Mouse (Mus musculus) forebrain, embryonic 14.5 days (tissue): ENCODE measurements around the gene Defa21. TPM values are rescaled to one million over a fixed set of nuclear protein-coding genes. Genes with fewer than 3 reads are reported as not detected.
A peak's percentile ranks its signal among the peaks of the same experiment; 100 is the strongest.
"Not testable (repeated sequence)": the region's sequence is repeated elsewhere in the genome, so short reads cannot be mapped to it uniquely, and the experiment has no call there.

Experiments used
- ATAC-seq: fragments of 200-750 bp; cut with Nextera tagmentation; 2 replicates; pipeline ENCODE4 v1.8.0; 2017; ENCODE audit warnings: mild to moderate bottlenecking, moderate library complexity
- DNase-seq: peaks from one replicate; pipeline ENCODE4 v3.0.0-alpha.2; 2015; ENCODE audit warnings: low spot score
- H3K27ac ChIP-seq: fragments of 300-500 bp; sonication (generic); 2 replicates; pipeline ENCODE4 v1.5.1; 2014; ENCODE audit warnings: low read depth, mild to moderate bottlenecking, control low read depth, low read length, moderate library complexity
- H3K27me3 ChIP-seq: fragments of 300-500 bp; sonication (generic); replicated peaks from 2 replicates; pipeline ENCODE4 v1.6.1; 2014; ENCODE audit warnings: low read length, control low read depth, mixed read lengths; ENCODE audit not compliant: control insufficient read depth, insufficient read depth
- H3K36me3 ChIP-seq: fragments of 300-500 bp; sonication (generic); 2 replicates; pipeline ENCODE4 v1.6.1; 2014; ENCODE audit warnings: low read length, control low read depth; ENCODE audit not compliant: control insufficient read depth, insufficient read depth
- H3K4me1 ChIP-seq: fragments of 300-500 bp; sonication (generic); 2 replicates; pipeline ENCODE4 v1.6.1; 2014; ENCODE audit warnings: antibody characterized with exemption, low read length, control low read depth; ENCODE audit not compliant: control insufficient read depth, insufficient read depth
- H3K4me2 ChIP-seq: fragments of 300-500 bp; sonication (generic); 2 replicates; pipeline ENCODE4 v1.6.1; 2014; ENCODE audit warnings: mild to moderate bottlenecking, control low read depth, low read length
- H3K4me3 ChIP-seq: fragments of 300-500 bp; sonication (generic); 2 replicates; pipeline ENCODE4 v1.5.1; 2014; ENCODE audit warnings: low read depth, low read length, control low read depth
- H3K9ac ChIP-seq: fragments of 300-500 bp; sonication (generic); 2 replicates; pipeline ENCODE4 v1.6.1; 2014; ENCODE audit warnings: mild to moderate bottlenecking, low read length, control low read depth, moderate library complexity
- H3K9me3 ChIP-seq: fragments of 300-500 bp; sonication (generic); replicated peaks from 2 replicates; pipeline ENCODE4 v1.6.1; 2016; ENCODE audit warnings: low read length, control low read depth, mixed read lengths; ENCODE audit not compliant: control insufficient read depth
- WGBS: fragments of 180-500 bp; shearing (Covaris S2); extraction: QIAGEN DNeasy Blood & Tissue Kit; methylation state at CpG from one replicate; pipeline ENCODE4 v1.1.7; 2014; 5-methylcytosine and 5-hydroxymethylcytosine counted together
- polyA plus RNA-seq: library from polyadenylated mRNA; unstranded; fragments of >200 nt; fragmentation: Nextera tagmentation; extraction: Ambion mirVana; gene quantifications from 2 replicates; pipeline ENCODE4 v1.2.1, GENCODE M21; 2014

Gene Defa21
- not detected in 2 replicates for polyA plus RNA-seq

DNA sequence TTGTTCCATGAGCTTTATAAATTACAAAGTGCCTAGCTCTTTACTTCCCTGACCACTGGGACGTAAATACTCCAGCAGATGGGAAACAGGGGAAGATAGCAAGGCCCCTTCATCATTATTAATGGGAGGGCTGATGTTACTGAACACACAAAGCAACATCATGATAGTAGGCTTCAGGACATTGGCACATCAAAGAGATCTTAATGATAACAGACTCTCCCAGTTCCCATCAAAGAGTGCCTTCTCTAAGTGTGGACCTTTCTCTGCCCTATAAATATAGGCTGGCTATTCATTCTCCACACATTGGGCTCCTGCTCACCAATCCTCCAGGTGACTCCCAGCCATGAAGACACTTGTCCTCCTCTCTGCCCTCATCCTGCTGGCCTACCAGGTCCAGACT is at the start of gene Defa21:
Gene Defa21, plus strand, starts transcription at position 301 of the 400 bp plus-strand sequence.
- not testable (repeated sequence) for H3K4me1 ChIP-seq, ATAC-seq, DNase-seq, H3K4me2 ChIP-seq, H3K9me3 ChIP-seq, H3K9ac ChIP-seq, H3K27ac ChIP-seq, H3K27me3 ChIP-seq, H3K4me3 ChIP-seq, H3K36me3 ChIP-seq
- no CpG with 5 or more reads among the region's 1 CpGs for WGBS

DNA sequence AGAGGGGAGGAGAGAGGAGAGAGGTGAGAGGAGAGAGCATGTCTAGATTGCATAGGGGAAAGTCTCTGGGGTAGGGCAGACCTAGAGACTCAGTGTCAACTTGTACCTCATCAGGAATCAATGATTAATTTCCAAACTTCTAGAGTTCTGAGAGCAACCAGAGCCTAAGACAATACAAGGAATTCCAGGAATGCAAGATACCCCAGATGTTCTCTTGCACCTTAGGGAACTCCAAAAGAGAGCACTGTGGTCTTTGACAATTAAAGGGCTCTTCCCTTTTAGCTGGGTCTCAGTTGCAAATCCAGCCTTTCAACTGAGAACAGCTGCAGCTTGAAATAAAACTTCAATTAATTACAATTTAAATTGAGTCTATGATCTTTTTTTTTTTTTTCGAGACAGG is 45.5 kb upstream of the Defa21 start:
- no peak for ATAC-seq
- no peaks in the 10 kb centered on the region for H3K9me3 ChIP-seq
- H3K27ac ChIP-seq = no peak overlapping the region
- DNase-seq = no peak
- H3K36me3 ChIP-seq = no peaks in the 10 kb centered on the region
- WGBS = 29% methylated on average over 1 of the region's 1 CpGs
- no peak overlapping the region for H3K9ac ChIP-seq
- H3K27me3 ChIP-seq = no peaks in the 10 kb centered on the region
- no peaks in the 10 kb centered on the region for H3K4me1 ChIP-seq
- no peak overlapping the region for H3K4me2 ChIP-seq
- no peak overlapping the region for H3K4me3 ChIP-seq

GRCm38 (mm10) chr8:20994042-20994441 is 31.3 kb upstream of the Defa21 start:
- DNase-seq, H3K36me3 ChIP-seq, ATAC-seq, H3K4me2 ChIP-seq, H3K27ac ChIP-seq, H3K4me1 ChIP-seq, H3K27me3 ChIP-seq, H3K9ac ChIP-seq, H3K9me3 ChIP-seq, H3K4me3 ChIP-seq: not testable (repeated sequence)

DNA sequence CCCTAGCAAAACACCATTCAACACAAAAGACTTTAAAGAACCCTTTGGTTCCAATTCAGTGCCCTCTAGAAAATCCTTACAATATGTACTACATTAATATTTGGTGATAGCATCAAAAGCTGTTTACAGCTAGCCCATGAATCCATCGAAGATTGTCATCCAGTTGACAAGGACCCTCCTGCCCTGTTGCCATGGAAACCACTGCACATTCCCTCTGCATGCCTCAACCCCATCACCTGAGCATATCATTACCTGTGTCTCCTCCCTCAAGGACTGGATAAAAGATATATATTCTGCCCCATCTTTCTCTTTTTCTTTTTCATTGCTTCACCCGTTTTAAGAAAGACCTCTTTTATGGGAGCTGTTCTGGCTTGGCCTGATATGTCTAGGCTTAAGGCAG is 28.6 kb upstream of the Defa21 start:
- no peak for DNase-seq
- Histone ChIP-seq H3K9me3 (no peaks in the 10 kb centered on the region; the same call in 1 of the 2 replicates), H3K36me3 (no peaks in the 10 kb centered on the region), H3K4me3 (no peak overlapping the region), H3K4me1 (no peaks in the 10 kb centered on the region), H3K9ac (no peak overlapping the region), H3K4me2 (no peak overlapping the region), H3K27ac (no peak overlapping the region), H3K27me3 (no peaks in the 10 kb centered on the region)
- ATAC-seq = no peak
- 74% methylated on average over 2 of the region's 2 CpGs for WGBS

DNA sequence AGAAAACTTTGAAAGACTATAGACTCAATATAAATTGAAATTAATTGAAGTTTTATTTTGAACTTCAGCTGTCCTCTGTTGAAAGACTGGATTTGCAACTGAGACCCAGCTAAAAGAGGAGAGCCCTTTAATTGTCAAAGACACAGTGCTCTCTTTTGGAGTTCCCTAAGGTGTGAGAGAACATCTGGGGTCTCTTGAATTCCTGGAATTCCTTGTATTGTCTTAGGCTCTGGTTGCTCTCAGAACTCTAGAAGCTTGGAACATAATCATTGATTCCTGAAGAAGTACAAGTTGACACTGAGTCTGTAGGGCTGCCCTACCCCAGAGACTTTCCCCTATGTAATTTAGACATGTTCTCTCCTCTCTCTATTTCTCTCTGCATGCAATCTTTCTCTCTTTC is 28.1 kb upstream of the Defa21 start:
- Histone ChIP-seq H3K4me1 (no peaks in the 10 kb centered on the region), H3K9ac (no peak overlapping the region), H3K4me2 (no peak overlapping the region), H3K4me3 (no peak overlapping the region), H3K27me3 (no peaks in the 10 kb centered on the region), H3K36me3 (no peaks in the 10 kb centered on the region), H3K27ac (no peak overlapping the region), H3K9me3 (no peaks in the 10 kb centered on the region; the same call in 1 of the 2 replicates)
- DNase-seq (no peak), ATAC-seq (no peak)

- Histone ChIP-seq H3K9me3 (no peaks in the 10 kb centered on the region; the same call in 1 of the 2 replicates), H3K4me1 (no peaks in the 10 kb centered on the region), H3K4me2 (no peak overlapping the region), H3K9ac (no peak overlapping the region), H3K27ac (no peak overlapping the region), H3K27me3 (no peaks in the 10 kb centered on the region), H3K36me3 (no peaks in the 10 kb centered on the region), H3K4me3 (no peak overlapping the region)
- ATAC-seq = no peak
- 46% methylated on average over 8 of the region's 8 CpGs for WGBS
- peak; percentile 26 for DNase-seq
Measured at GRCm38 (mm10) chr8:21001171-21001570, 24.2 kb upstream of the Defa21 start.

DNA sequence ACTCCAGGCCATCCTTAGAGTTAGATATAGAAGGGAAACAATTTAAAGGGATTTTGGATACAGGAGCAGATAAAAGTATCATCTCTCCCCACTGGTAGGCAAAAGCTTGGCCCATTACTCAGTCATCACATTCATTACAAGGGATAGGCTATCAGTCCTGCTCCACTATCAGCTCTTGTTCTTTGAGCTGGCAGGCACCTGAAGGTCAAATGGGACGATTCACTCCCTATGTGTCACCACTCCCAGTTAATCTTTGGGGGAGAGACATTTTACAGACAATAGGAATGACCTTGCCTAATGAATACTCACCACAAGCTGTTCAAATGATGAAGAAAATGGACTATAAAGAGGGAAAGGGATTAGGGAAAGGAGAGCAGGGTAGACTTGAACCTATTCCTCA is 18.5 kb upstream of the Defa21 start:
- Histone ChIP-seq H3K9ac (no peak overlapping the region), H3K4me1 (no peaks in the 10 kb centered on the region), H3K9me3 (no peaks in the 10 kb centered on the region; the same call in 1 of the 2 replicates), H3K27me3 (no peaks in the 10 kb centered on the region), H3K4me3 (no peak overlapping the region), H3K27ac (no peak overlapping the region), H3K4me2 (no peak overlapping the region), H3K36me3 (no peaks in the 10 kb centered on the region)
- ATAC-seq (no peak), DNase-seq (no peak)
- WGBS = 26% methylated on average over 1 of the region's 1 CpGs

GRCm38 (mm10) chr8:21008578-21008977 is 16.8 kb upstream of the Defa21 start:
- H3K9me3 ChIP-seq, DNase-seq, H3K27ac ChIP-seq, H3K27me3 ChIP-seq, ATAC-seq, H3K36me3 ChIP-seq, H3K9ac ChIP-seq, H3K4me3 ChIP-seq, H3K4me1 ChIP-seq, H3K4me2 ChIP-seq: not testable (repeated sequence)
- 55% methylated on average over 6 of the region's 6 CpGs for WGBS

GRCm38 (mm10) chr8:21010548-21010947 is 14.8 kb upstream of the Defa21 start:
- not testable (repeated sequence) for DNase-seq, H3K4me1 ChIP-seq, H3K9ac ChIP-seq, H3K4me3 ChIP-seq, H3K4me2 ChIP-seq, H3K36me3 ChIP-seq, H3K27ac ChIP-seq, ATAC-seq, H3K27me3 ChIP-seq, H3K9me3 ChIP-seq
- 79% methylated on average over 1 of the region's 1 CpGs for WGBS
